ENCODE assay signal across 11 mouse cellular contexts in the genomic region with DNA sequence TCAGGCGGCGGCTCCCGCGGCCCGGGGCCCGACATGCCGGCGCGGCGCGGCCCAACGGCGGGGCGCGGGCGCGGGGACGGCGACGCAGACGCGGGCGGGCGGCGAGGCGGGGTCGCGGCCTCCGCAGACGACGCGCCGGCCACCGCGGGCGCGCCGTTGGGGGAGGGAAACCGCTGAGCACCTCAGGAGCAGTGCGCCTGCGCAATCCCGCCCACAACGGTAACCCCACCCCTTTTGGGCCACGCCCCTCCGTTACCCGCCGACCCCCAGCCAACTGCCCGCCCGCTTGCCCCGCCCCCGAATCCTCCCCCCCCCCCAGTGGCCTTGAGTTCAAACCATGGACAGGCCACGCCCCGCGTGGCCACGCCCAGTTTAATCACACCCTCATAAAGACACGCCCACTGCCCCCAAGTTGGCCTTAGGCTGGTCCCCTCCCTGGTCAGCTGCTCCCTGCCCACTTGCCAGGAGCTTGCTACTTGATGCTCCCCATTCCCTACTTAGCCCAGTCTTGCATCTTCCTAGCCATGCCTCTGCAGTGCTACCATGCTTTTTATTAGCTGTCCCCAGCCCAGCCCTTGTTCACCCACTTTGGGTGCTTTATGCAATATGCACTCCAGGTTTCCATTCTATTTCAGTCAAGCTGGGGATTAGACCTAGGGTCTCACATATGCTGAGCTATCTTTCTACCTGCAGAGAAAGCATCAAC. TPM values are rescaled to one million over a fixed set of nuclear protein-coding genes. Genes with fewer than 3 reads are reported as not detected.
DNase-seq lines count a peak whose midpoint lies in the region; ATAC-seq lines count a peak whose summit lies in the region.
"Had no signal": no experiment of that assay in that cellular context is flagged by ENCODE, and none has a peak within 500 bp of the region (broad histone marks: within the 10 kb centered on the region; RNA-seq: fewer than 3 reads in every experiment).

Gene Tcfl5, minus strand, starts transcription at position 154 of the 706 bp plus-strand sequence.

- H3K4me1 ChIP-seq in heart, embryonic 10.5 days = peaks cover 7% of the 10 kb centered on the region; the same call in 1 of the 2 replicates
- H3K4me1 ChIP-seq in hindbrain, embryonic 12.5 days = peaks cover 5% of the 10 kb centered on the region; the same call in 1 of the 2 replicates
- H3K4me1 ChIP-seq in midbrain, embryonic 11.5 days (ENCODE audit: control insufficient read depth, insufficient read depth, low read length) = no peaks in the 10 kb centered on the region

- peaks cover 53% of the 10 kb centered on the region for H3K27me3 ChIP-seq in heart, embryonic 10.5 days (ENCODE audit: insufficient read depth, poor library complexity, severe bottlenecking)
- peaks cover 47% of the 10 kb centered on the region for H3K27me3 ChIP-seq in hindbrain, embryonic 12.5 days
- H3K27me3 ChIP-seq in midbrain, embryonic 11.5 days (ENCODE audit: control insufficient read depth, insufficient read depth, low read length) = peaks cover 26% of the 10 kb centered on the region

- H3K9ac ChIP-seq in hindbrain, embryonic 12.5 days = peak within 1 kb of the TSS; percentile 43
- H3K9ac ChIP-seq in midbrain, embryonic 11.5 days (ENCODE audit: low read length) = no peak within 1 kb of the TSS

- 6% methylated on average over 56 of the region's 56 CpGs for WGBS in heart, embryonic 10.5 days
- 4% methylated on average over 24 of the region's 56 CpGs for WGBS in hindbrain, embryonic 12.5 days
- WGBS in midbrain, embryonic 11.5 days = 3% methylated on average over 36 of the region's 56 CpGs

- intact Hi-C loops in gastrocnemius, postnatal 14 days (cut with DNase I; ENCODE audit: low total_unique reads) = no loop called here

- peaks cover 16% of the 10 kb centered on the region for H3K9me3 ChIP-seq in heart, embryonic 10.5 days
- H3K9me3 ChIP-seq in hindbrain, embryonic 12.5 days (replicated peaks) = peaks cover 15% of the 10 kb centered on the region
- H3K9me3 ChIP-seq in midbrain, embryonic 11.5 days (ENCODE audit: control insufficient read depth, low read length) = peaks cover 15% of the 10 kb centered on the region

- H3K4me2 ChIP-seq in hindbrain, embryonic 12.5 days (replicated peaks) = peak within 1 kb of the TSS; percentile 49
- H3K4me2 ChIP-seq in midbrain, embryonic 11.5 days = peak within 1 kb of the TSS; percentile 30

- no peak for ATAC-seq in hindbrain, embryonic 12.5 days (ENCODE audit: low FRiP score)
- no peak for ATAC-seq in midbrain, embryonic 11.5 days (ENCODE audit: low FRiP score)

- DNase-seq in heart, embryonic 10.5 days (ENCODE audit: low spot score) = peak; percentile 72
- no peak for DNase-seq in heart, adult 18-20 months
- peak; percentile 52 for DNase-seq in ES-CJ7 (ENCODE audit: low read depth, low spot score)
- DNase-seq in midbrain, embryonic 11.5 days (ENCODE audit: low spot score, missing footprints) = peak; percentile 76
- DNase-seq in urinary bladder, postnatal 36 days (ENCODE audit: low spot score in 2 of 2) = no peak
- DNase-seq in spleen, postnatal 10 days (ENCODE audit: low spot score in 2 of 2) = no peak
- DNase-seq in gastrocnemius, postnatal 14 days = no peak
- DNase-seq: spleen, adult 18-20 months had no signal

- no peaks in the 10 kb centered on the region for H3K36me3 ChIP-seq in heart, embryonic 10.5 days
- no peaks in the 10 kb centered on the region for H3K36me3 ChIP-seq in hindbrain, embryonic 12.5 days
- no peaks in the 10 kb centered on the region for H3K36me3 ChIP-seq in midbrain, embryonic 11.5 days (ENCODE audit: control insufficient read depth, insufficient read depth, low read length)

- H3K27ac ChIP-seq in heart, embryonic 10.5 days = no peak within 1 kb of the TSS
- H3K27ac ChIP-seq in hindbrain, embryonic 12.5 days = no peak within 1 kb of the TSS
- no peak within 1 kb of the TSS for H3K27ac ChIP-seq in midbrain, embryonic 11.5 days (ENCODE audit: low read depth, low read length)

- H3K4me3 ChIP-seq in heart, embryonic 10.5 days = peak within 1 kb of the TSS; percentile 55
- peak within 1 kb of the TSS; percentile 35 for H3K4me3 ChIP-seq in hindbrain, embryonic 12.5 days
- H3K4me3 ChIP-seq in midbrain, embryonic 11.5 days (ENCODE audit: low read depth, low read length) = peak within 1 kb of the TSS; percentile 29

RNA-seq across cellular contexts. Expression of gene Tcfl5, which starts in this region (rescaled TPM):
- polyA plus RNA-seq in heart, embryonic 10.5 days (2016; fragmentation: Nextera tagmentation; extraction: Ambion mirVana) = 0.06 and 0.20 TPM in 2 replicates
- total RNA-seq in heart, adult 18-20 months (2021) = not detected
- 0.30 and 0.44 TPM in 2 replicates for polyA plus RNA-seq in hindbrain, embryonic 12.5 days (2016; fragmentation: Nextera tagmentation; extraction: Ambion mirVana)
- polyA plus RNA-seq in midbrain, embryonic 11.5 days (2014; fragmentation: Nextera tagmentation; extraction: Ambion mirVana) = 0.18 and 0.23 TPM in 2 replicates
- total RNA-seq in gastrocnemius, postnatal 14 days (2021) = under 1 TPM; 0.21 to 0.22 TPM
- total RNA-seq: liver, adult 2 months had no signal
- polyA plus RNA-seq: C2C12; liver, adult 2 months had no signal

Comparison
In these comparisons a context has a peak if more than half of its experiments do, and no peak if none do; other contexts are left out.
1. Peak in DNase-seq and H3K4me3 ChIP-seq in heart, embryonic 10.5 days; RNA of the gene not detected or under 1 TPM.
2. Peak in DNase-seq, H3K4me3 ChIP-seq and H3K4me2 ChIP-seq in midbrain, embryonic 11.5 days; RNA of the gene not detected or under 1 TPM.